Mouse (Mus musculus) heart, adult 2 months (tissue): ENCODE results near the gene Mien1. TPM values are rescaled to one million over a fixed set of nuclear protein-coding genes. Genes with fewer than 3 reads are reported as not detected.

Experiments
- DNase-seq, 2 experiments: peaks; one replicate each; pipeline ENCODE4 v3.0.0; 2021
- H3K27ac ChIP-seq: fragments of 200-600 bp; 2 replicates; pipeline ENCODE4 v1.8.1; 2022
- H3K27me3 ChIP-seq: fragments of 200-500 bp; 2 replicates; pipeline ENCODE4 v1.6.1; 2012; ENCODE audit warnings: mild to moderate bottlenecking, low read length, inconsistent platforms, mixed read lengths; ENCODE audit not compliant: control insufficient read depth, insufficient read depth
- H3K36me3 ChIP-seq: fragments of 200-500 bp; 2 replicates; pipeline ENCODE4 v1.6.1; 2012; ENCODE audit warnings: low read length, inconsistent platforms; ENCODE audit not compliant: control insufficient read depth, insufficient read depth
- H3K4me1 ChIP-seq: fragments of 200-500 bp; 2 replicates; pipeline ENCODE4 v1.6.1; 2011; ENCODE audit warnings: low read length; ENCODE audit not compliant: control insufficient read depth, insufficient read depth
- H3K4me3 ChIP-seq: fragments of 200-600 bp; 2 replicates; pipeline ENCODE4 v1.8.1; 2022
- H3K79me2 ChIP-seq: fragments of 200-500 bp; replicated peaks from 2 replicates; pipeline ENCODE4 v1.6.1; 2012; ENCODE audit warnings: mild to moderate bottlenecking, inconsistent platforms, low read length, moderate library complexity, mixed read lengths; ENCODE audit not compliant: control insufficient read depth, insufficient read depth
- H3K9ac ChIP-seq: fragments of 200-500 bp; 2 replicates; pipeline ENCODE4 v1.6.1; 2012; ENCODE audit warnings: low read depth, mild to moderate bottlenecking, control low read depth, inconsistent platforms, low read length, mixed read lengths
- CTCF ChIP-seq: fragments of 200-600 bp; IDR thresholded peaks from 2 replicates; pipeline ENCODE4 v1.8.1; 2022; ENCODE audit warnings: antibody characterized with exemption, mild to moderate bottlenecking, moderate library complexity
- EP300 ChIP-seq: fragments of 200-500 bp; IDR thresholded peaks from 2 replicates; pipeline ENCODE4 v1.6.1; 2011; ENCODE audit warnings: low read depth, low read length, control low read depth; ENCODE audit not compliant: insufficient read depth
- POLR2A ChIP-seq: fragments of 200-500 bp; IDR thresholded peaks from 2 replicates; pipeline ENCODE4 v1.6.1; 2011; ENCODE audit warnings: mild to moderate bottlenecking, low read depth, low read length, control low read depth; ENCODE audit not compliant: insufficient read depth
- WGBS: fragments of 180-500 bp; shearing (Covaris S2); methylation state at CpG from one replicate; pipeline ENCODE4 v1.1.7; 2018; 5-methylcytosine and 5-hydroxymethylcytosine counted together
- intact Hi-C: fragments of 180-260 bp; cut with DNase I; formaldehyde crosslinking; loops from one replicate; pipeline ENCODE4 v1.15.1; 2025
- polyA plus RNA-seq: library from polyadenylated mRNA; depleted of rRNA; stranded (reverse); fragments of >200 nt; gene quantifications from 2 replicates; pipeline ENCODE4 v1.2.3, GENCODE M21; 2012; rRNA removed
- total RNA-seq, 2 experiments: library from RNA; stranded (reverse); gene quantifications; 2 replicates each; pipeline ENCODE4 v1.2.3; 2021

Mien1 gene
- total and polyA plus RNA-seq, 3 experiments: 53.5 to 63.6 (median 61.6) TPM

DNA sequence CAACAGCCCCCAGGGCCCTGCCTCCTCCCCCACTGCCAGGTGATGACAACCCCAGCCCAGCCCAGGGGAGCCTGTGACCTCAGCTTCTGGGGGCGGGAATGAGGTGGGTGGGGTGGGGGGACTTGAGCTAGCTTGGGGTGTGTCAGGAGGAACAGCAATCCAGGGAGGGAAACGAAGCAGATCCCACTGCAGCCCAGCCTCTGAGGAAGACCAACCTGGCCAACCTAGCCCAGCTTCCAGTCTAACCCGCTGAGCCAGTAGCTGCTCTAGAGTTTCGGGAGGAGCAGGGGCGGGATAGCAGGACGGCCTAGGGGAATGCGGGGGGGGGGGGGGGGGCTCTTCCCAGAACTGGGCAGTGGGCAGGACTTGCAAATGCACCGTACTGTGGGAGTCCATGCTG lies 46.8 kb downstream of the Mien1 start:
- no peak overlapping the region; the same call in 1 of the 2 replicates for H3K27ac ChIP-seq
- H3K27me3 ChIP-seq: no peaks in the 10 kb centered on the region
- no peak overlapping the region for H3K4me3 ChIP-seq
- WGBS: 51% methylated on average over 7 of the region's 8 CpGs
- intact Hi-C loops: no loop called here
- H3K36me3 ChIP-seq: no peaks in the 10 kb centered on the region
- H3K9ac ChIP-seq: no peak overlapping the region
- H3K79me2 ChIP-seq: no peaks in the 10 kb centered on the region
- DNase-seq: no peak
- TF ChIP-seq CTCF (no peak), EP300 (no peak), POLR2A (no peak)
- H3K4me1 ChIP-seq: peaks cover 11% of the 10 kb centered on the region

DNA sequence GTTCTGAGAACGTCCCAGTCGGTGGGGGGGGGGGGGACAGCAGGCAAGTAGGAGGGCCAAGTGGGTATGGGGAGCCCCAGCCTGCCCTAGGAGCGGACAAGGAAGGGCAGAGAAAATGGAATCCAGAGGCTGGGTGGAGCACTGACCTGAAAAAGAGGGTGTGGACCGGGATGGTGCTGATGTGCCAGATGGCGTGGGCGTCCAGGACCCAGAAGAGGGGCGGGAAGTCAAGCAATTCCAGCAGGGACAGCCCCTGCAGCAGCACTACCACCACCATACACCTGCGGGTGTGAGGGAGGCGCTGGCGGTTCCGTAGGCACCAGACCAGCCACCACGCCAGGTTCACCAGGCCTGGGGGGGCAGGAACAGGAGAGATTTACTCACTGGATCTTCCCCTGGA lies 48.6 kb downstream of the Mien1 start:
- DNase-seq: no peak
- H3K9ac ChIP-seq: no peak overlapping the region
- H3K4me1 ChIP-seq: peaks cover 9% of the 10 kb centered on the region
- 83% methylated on average over 12 of the region's 12 CpGs for WGBS
- H3K36me3 ChIP-seq: no peaks in the 10 kb centered on the region
- H3K27me3 ChIP-seq: no peaks in the 10 kb centered on the region; the same call in 1 of the 2 replicates
- H3K4me3 ChIP-seq: no peak overlapping the region
- TF ChIP-seq POLR2A (no peak), EP300 (no peak), CTCF (no peak)
- no peak overlapping the region for H3K27ac ChIP-seq
- intact Hi-C loops: no loop called here
- H3K79me2 ChIP-seq: no peaks in the 10 kb centered on the region

DNA sequence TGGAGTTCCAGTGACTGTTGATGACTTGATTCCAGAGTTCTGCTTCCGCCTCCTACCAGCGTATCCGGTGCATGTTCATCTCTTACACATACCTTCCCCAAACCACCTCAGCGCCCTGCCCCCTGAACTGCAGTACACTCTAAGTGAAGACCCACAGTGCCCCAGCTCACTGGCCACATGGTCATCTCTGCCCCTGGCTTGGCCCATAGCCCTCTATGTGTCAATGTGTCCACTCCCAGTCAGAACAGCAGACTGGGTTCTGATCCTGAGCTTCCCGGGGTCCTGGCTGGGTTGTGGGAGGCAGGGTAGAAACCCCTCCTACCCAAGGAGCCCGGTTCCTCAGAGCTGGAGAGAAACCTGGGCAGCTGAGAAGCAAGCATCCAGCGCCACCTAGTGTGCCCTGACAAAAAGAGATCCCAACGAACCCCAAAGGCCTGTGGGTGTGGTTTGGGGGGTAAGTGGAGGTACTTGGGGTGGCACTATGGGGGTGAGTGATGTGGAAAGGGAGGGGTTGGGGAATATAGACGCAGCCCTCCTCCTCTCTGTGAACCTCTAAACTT lies 49.5 kb downstream of the Mien1 start:
- Histone ChIP-seq H3K36me3 (no peaks in the 10 kb centered on the region), H3K27me3 (no peaks in the 10 kb centered on the region; the same call in 1 of the 2 replicates), H3K9ac (no peak overlapping the region), H3K4me3 (no peak overlapping the region), H3K79me2 (no peaks in the 10 kb centered on the region), H3K4me1 (peaks cover 9% of the 10 kb centered on the region), H3K27ac (no peak overlapping the region)
- peak; percentile 48 to 53 for DNase-seq
- WGBS: 27% methylated on average over 9 of the region's 9 CpGs
- TF ChIP-seq CTCF: peak; percentile 77
- TF ChIP-seq EP300: no peak
- intact Hi-C loops: loop anchor here (1.0 kb wide), 1 partner anchor 47 kb away; no protein-coding TSS in a partner anchor

DNA sequence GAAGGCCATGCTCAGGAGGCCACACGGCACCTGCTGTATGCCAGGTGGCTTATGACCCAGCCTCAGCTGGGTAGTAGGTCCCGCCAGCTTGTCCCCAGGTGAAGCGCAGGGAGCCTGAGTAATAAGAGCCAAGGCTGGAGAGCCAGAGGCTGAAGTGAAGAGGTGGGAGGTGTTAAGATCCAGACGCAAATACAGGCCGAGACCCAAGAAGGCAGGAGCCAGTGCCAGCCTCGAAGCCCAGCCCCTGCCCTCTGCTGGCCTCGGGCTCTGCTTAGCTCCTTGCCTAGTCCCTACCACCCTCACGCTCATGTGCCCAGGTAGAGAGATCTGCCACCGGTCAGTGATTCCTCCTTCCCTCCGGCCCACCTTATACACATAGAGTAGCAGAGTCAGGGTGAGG lies 50.5 kb downstream of the Mien1 start:
- H3K4me3 ChIP-seq: no peak overlapping the region
- TF ChIP-seq EP300 (no peak), CTCF (no peak), POLR2A (peak; percentile 7; the same call in 1 of the 2 replicates)
- H3K27ac ChIP-seq: no peak overlapping the region
- H3K36me3 ChIP-seq: no peaks in the 10 kb centered on the region
- no peaks in the 10 kb centered on the region for H3K79me2 ChIP-seq
- peaks cover 4% of the 10 kb centered on the region for H3K4me1 ChIP-seq
- H3K9ac ChIP-seq: no peak overlapping the region
- 62% methylated on average over 10 of the region's 10 CpGs for WGBS
- intact Hi-C loops: no loop called here
- no peak for DNase-seq
- no peaks in the 10 kb centered on the region; the same call in 1 of the 2 replicates for H3K27me3 ChIP-seq

Other genes with a start within 250 kb of the Mien1 start
- 10 to 100 TPM; 38.6 to 43.5 TPM for gene Med1, start 245.7 kb downstream of the Mien1 start, total RNA-seq
- 14.0 and 26.0 TPM in 2 replicates for gene Med1, start 245.7 kb downstream of the Mien1 start, polyA plus RNA-seq
- 10 to 100 TPM; 20.6 to 21.2 TPM for gene Cdk12, start 235.9 kb downstream of the Mien1 start, total RNA-seq
- 7.5 and 12.7 TPM in 2 replicates for gene Cdk12, start 235.9 kb downstream of the Mien1 start, polyA plus RNA-seq
- gene Neurod2, start 109.3 kb downstream of the Mien1 start, total RNA-seq: not detected
- not detected in 2 replicates for gene Neurod2, start 109.3 kb downstream of the Mien1 start, polyA plus RNA-seq
- 1 to 10 TPM; 2.6 to 5.3 TPM for gene Ppp1r1b, start 90.6 kb downstream of the Mien1 start, total RNA-seq
- gene Ppp1r1b, start 90.6 kb downstream of the Mien1 start, polyA plus RNA-seq: 15.8 and 16.2 TPM in 2 replicates
- 10 to 100 TPM; 19.0 to 24.3 TPM for gene Stard3, start 80.6 kb downstream of the Mien1 start, total RNA-seq
- 58.3 and 62.3 TPM in 2 replicates for gene Stard3, start 80.6 kb downstream of the Mien1 start, polyA plus RNA-seq
- gene Tcap, start 55.2 kb downstream of the Mien1 start, total RNA-seq: 1,000 to 10,000 TPM; 1,095 to 3,136 TPM
- gene Tcap, start 55.2 kb downstream of the Mien1 start, polyA plus RNA-seq: 1,250 and 1,827 TPM in 2 replicates
- 1 to 10 TPM in 1 of 2 experiments, under 1 TPM in 1; 0.91 to 1.5 TPM for gene Pnmt, start 52.5 kb downstream of the Mien1 start, total RNA-seq
- 1.6 and 2.6 TPM in 2 replicates for gene Pnmt, start 52.5 kb downstream of the Mien1 start, polyA plus RNA-seq
- 1 to 10 TPM; 7.7 to 8.5 TPM for gene Pgap3, start 38.5 kb downstream of the Mien1 start, total RNA-seq
- gene Pgap3, start 38.5 kb downstream of the Mien1 start, polyA plus RNA-seq: 18.8 and 21.1 TPM in 2 replicates
- gene Erbb2, start 26.5 kb downstream of the Mien1 start, total RNA-seq: 1 to 10 TPM; 6.6 to 6.9 TPM
- gene Erbb2, start 26.5 kb downstream of the Mien1 start, polyA plus RNA-seq: 8.4 and 9.2 TPM in 2 replicates
- gene Grb7, start 7.4 kb upstream of the Mien1 start, total RNA-seq: under 1 TPM; 0.11 to 0.31 TPM
- gene Grb7, start 7.4 kb upstream of the Mien1 start, polyA plus RNA-seq: 0.56 and 0.72 TPM in 2 replicates
- 1 to 10 TPM in 1 of 2 experiments, under 1 TPM in 1; 0.94 to 1.5 TPM for gene Ikzf3, start 107.0 kb upstream of the Mien1 start, total RNA-seq
- 0.61 and 1.5 TPM in 2 replicates for gene Ikzf3, start 107.0 kb upstream of the Mien1 start, polyA plus RNA-seq
- gene Zpbp2, start 112.1 kb upstream of the Mien1 start, total RNA-seq: not detected
- gene Zpbp2, start 112.1 kb upstream of the Mien1 start, polyA plus RNA-seq: 0.23 TPM in 1 of 2 replicates, not detected in the other
- gene Ormdl3, start 148.4 kb upstream of the Mien1 start, total RNA-seq: 10 to 100 TPM; 40.2 to 40.9 TPM
- gene Ormdl3, start 148.4 kb upstream of the Mien1 start, polyA plus RNA-seq: 61.2 and 63.8 TPM in 2 replicates
- not detected for gene Lrrc3c, start 159.3 kb upstream of the Mien1 start, total RNA-seq
- not detected in 2 replicates for gene Lrrc3c, start 159.3 kb upstream of the Mien1 start, polyA plus RNA-seq
- 10 to 100 TPM in 1 of 2 experiments, 1 to 10 TPM in 1; 7.9 to 10.8 TPM for gene Gm12355, start 186.7 kb upstream of the Mien1 start, total RNA-seq
- not detected in 2 replicates for gene Gm12355, start 186.7 kb upstream of the Mien1 start, polyA plus RNA-seq
- 1 to 10 TPM; 2.7 to 2.9 TPM for gene Gsdma3, start 187.4 kb upstream of the Mien1 start, total RNA-seq
- gene Gsdma3, start 187.4 kb upstream of the Mien1 start, polyA plus RNA-seq: not detected in 2 replicates
- gene Gsdma2, start 207.8 kb upstream of the Mien1 start, total RNA-seq: not detected
- gene Gsdma2, start 207.8 kb upstream of the Mien1 start, polyA plus RNA-seq: not detected in 2 replicates
- gene Gsdma, start 225.4 kb upstream of the Mien1 start, total RNA-seq: not detected
- 0.04 TPM in 1 of 2 replicates, not detected in the other for gene Gsdma, start 225.4 kb upstream of the Mien1 start, polyA plus RNA-seq
- 100 to 1,000 TPM in 1 of 2 experiments, 10 to 100 TPM in 1; 89.5 to 105 TPM for gene Psmd3, start 243.6 kb upstream of the Mien1 start, total RNA-seq
- 144 and 173 TPM in 2 replicates for gene Psmd3, start 243.6 kb upstream of the Mien1 start, polyA plus RNA-seq